Mouse (Mus musculus) spleen, adult 2 months (tissue): ENCODE data around the gene Krt78. TPM values are rescaled to one million over a fixed set of nuclear protein-coding genes. Genes with fewer than 3 reads are reported as not detected.

Source experiments
- DNase-seq, 2 experiments: peaks; one replicate each; pipeline versions ENCODE4 v3.0.0 to v3.0.0-alpha.2; 2012 to 2021; ENCODE audit warnings: low spot score in 2 of 2, low read depth in 1 of 2
- H3K27ac ChIP-seq: fragments of 200-500 bp; 2 replicates; pipeline ENCODE4 v1.5.1; 2012; ENCODE audit warnings: low read length, inconsistent platforms; ENCODE audit not compliant: insufficient read depth
- H3K27me3 ChIP-seq: fragments of 200-500 bp; 2 replicates; pipeline ENCODE4 v1.6.1; 2012; ENCODE audit warnings: mild to moderate bottlenecking, moderate library complexity, low read length, inconsistent platforms; ENCODE audit not compliant: control insufficient read depth, insufficient read depth
- H3K36me3 ChIP-seq: fragments of 200-500 bp; 2 replicates; pipeline ENCODE4 v1.6.1; 2012; ENCODE audit warnings: mild to moderate bottlenecking, low read length, inconsistent platforms; ENCODE audit not compliant: control insufficient read depth, insufficient read depth
- H3K4me1 ChIP-seq: fragments of 200-500 bp; 2 replicates; pipeline ENCODE4 v1.6.1; 2011; ENCODE audit warnings: inconsistent platforms; ENCODE audit not compliant: control insufficient read depth, insufficient read depth, insufficient read length
- H3K4me3 ChIP-seq: fragments of 200-500 bp; 2 replicates; pipeline ENCODE4 v1.5.1; 2011; ENCODE audit warnings: mild to moderate bottlenecking, inconsistent platforms; ENCODE audit not compliant: insufficient read depth, insufficient read length; ENCODE audit errors: extremely low read depth
- CTCF ChIP-seq: fragments of 200-500 bp; IDR thresholded peaks from 2 replicates; pipeline ENCODE4 v1.5.1; 2011; ENCODE audit warnings: mild to moderate bottlenecking, inconsistent platforms; ENCODE audit not compliant: insufficient read depth, insufficient read length, insufficient replicate concordance; ENCODE audit errors: extremely low read depth
- POLR2A ChIP-seq: fragments of 200-500 bp; IDR thresholded peaks from 2 replicates; pipeline ENCODE4 v1.6.1; 2011; ENCODE audit warnings: low read depth, low read length, inconsistent platforms
- WGBS: fragments of 180-500 bp; shearing (Covaris S2); methylation state at CpG from one replicate; pipeline ENCODE4 v1.1.7; 2018; 5-methylcytosine and 5-hydroxymethylcytosine counted together
- polyA plus RNA-seq: library from polyadenylated mRNA; depleted of rRNA; stranded (reverse); fragments of >200 nt; gene quantifications from 2 replicates; pipeline ENCODE4 v1.2.3, GENCODE M21; 2012

Krt78 gene
- polyA plus RNA-seq, 1 experiment, result not detected

- TF ChIP-seq CTCF (no peak), POLR2A (no peak)
- Histone ChIP-seq H3K27ac (no peak within 1 kb of the TSS), H3K4me1 (no peaks in the 10 kb centered on the region), H3K4me3 (no peak within 1 kb of the TSS), H3K27me3 (no peaks in the 10 kb centered on the region), H3K36me3 (no peaks in the 10 kb centered on the region)
- WGBS, result 73% methylated on average over 6 of the region's 6 CpGs
- no peak for DNase-seq
Observed at GRCm38 (mm10) chr15:101940274-101940829, 13.7 kb downstream of the Krt78 start, which contains the start of gene Krt79. TSS of gene Krt79 (minus strand) at chr15:101940324.

DNA sequence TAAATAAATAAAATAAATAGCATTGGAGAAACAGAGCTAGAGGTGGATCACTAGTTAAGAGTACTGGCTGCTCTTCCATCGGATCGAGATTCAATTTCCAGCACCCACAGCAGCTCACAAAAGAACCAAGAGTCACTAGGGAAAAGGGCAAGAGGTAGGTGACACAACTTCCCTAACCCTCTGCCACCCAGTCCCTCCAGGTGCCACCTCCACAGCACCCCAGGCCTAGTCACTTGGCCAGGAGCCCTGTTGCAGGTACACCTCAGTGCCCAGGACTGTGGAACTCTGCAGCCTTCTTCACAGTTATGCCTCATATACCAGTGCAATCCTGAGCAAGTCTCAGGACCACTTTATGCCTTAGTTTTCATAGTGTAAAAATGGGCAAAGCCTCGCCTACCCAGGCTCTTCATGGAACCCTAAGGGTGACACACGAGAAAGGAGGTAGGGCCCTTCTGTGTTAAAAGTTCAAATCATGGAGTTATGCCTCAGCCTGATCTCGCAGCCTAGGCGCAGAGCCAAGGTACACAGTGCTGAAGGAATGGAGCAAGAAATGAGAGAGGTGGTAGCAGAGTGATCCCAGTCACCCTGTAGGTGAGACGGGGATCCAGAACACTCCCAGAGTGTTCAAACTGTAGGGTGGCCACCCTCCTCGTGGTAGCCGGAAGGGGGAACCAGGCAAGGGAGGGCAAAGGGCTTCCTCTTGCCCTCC, 15.3 kb downstream of the Krt78 start:
- WGBS, result 85% methylated on average over 9 of the region's 9 CpGs
- no peaks in the 10 kb centered on the region for H3K36me3 ChIP-seq
- DNase-seq, result no peak
- H3K27me3 ChIP-seq, result no peaks in the 10 kb centered on the region
- H3K27ac ChIP-seq, result no peak overlapping the region
- TF ChIP-seq CTCF (no peak), POLR2A (no peak)
- no peak overlapping the region for H3K4me3 ChIP-seq
- no peaks in the 10 kb centered on the region for H3K4me1 ChIP-seq

DNA sequence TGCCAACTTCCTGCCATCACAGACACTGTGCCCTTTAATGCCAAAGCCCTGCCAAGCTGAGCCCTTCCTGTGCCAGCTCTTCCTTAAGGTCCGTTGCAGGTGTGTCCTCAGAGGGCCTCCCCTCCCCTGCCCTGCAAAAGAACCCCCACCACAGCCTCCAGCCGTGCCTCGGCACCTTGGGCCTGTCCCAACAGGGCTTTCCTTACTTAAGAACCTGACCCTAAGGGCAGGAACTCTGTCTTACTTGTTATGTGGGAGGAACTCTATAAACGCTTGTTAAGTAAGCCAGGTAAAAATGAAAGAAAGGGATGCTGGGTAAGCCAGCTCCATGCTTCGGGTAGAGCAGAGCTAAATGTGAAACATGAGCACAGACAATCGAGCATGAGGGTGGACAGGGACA, 21.1 kb downstream of the Krt78 start:
- Histone ChIP-seq H3K27ac (no peak overlapping the region), H3K36me3 (no peaks in the 10 kb centered on the region), H3K27me3 (peaks cover 1% of the 10 kb centered on the region; the same call in 1 of the 2 replicates), H3K4me3 (no peak overlapping the region), H3K4me1 (no peaks in the 10 kb centered on the region)
- no peak for DNase-seq
- WGBS, result 69% methylated on average over 6 of the region's 6 CpGs
- no peak for TF ChIP-seq POLR2A
- no peak for TF ChIP-seq CTCF

GRCm38 (mm10) chr15:101929666-101930065, 24.4 kb downstream of the Krt78 start:
- H3K4me3 ChIP-seq, result no peak overlapping the region
- H3K4me1 ChIP-seq, result no peaks in the 10 kb centered on the region
- TF ChIP-seq POLR2A (no peak), CTCF (no peak)
- H3K27ac ChIP-seq, result no peak overlapping the region
- no peaks in the 10 kb centered on the region for H3K36me3 ChIP-seq
- H3K27me3 ChIP-seq, result peaks cover 1% of the 10 kb centered on the region; the same call in 1 of the 2 replicates
- no peak for DNase-seq
- 7% methylated on average over 17 of the region's 17 CpGs for WGBS

DNA sequence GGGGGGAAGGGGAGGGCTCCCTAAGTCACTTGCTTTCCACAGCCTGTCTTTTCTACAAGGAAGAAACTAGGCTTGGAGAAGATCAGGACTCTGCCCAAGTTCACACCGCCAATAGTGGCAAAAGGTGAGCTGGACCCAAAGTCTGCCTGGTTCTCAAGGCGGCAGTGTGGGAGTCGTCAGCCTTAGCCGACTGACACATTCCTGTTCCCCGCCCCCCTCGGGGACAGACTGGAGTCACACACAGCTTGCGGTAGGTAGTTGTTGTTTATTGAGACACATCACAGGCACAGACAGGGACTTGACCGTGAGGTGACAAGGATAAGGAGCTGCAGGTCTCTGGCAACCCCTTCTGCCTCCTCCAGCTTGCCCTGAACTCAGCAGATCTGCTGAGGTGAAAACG, 25.0 kb downstream of the Krt78 start:
- H3K4me3 ChIP-seq, result no peak overlapping the region
- H3K4me1 ChIP-seq, result no peaks in the 10 kb centered on the region
- H3K27ac ChIP-seq, result no peak overlapping the region
- H3K27me3 ChIP-seq, result peaks cover 1% of the 10 kb centered on the region; the same call in 1 of the 2 replicates
- no peak for TF ChIP-seq POLR2A
- no peaks in the 10 kb centered on the region for H3K36me3 ChIP-seq
- WGBS, result 23% methylated on average over 9 of the region's 9 CpGs
- no peak for DNase-seq

DNA sequence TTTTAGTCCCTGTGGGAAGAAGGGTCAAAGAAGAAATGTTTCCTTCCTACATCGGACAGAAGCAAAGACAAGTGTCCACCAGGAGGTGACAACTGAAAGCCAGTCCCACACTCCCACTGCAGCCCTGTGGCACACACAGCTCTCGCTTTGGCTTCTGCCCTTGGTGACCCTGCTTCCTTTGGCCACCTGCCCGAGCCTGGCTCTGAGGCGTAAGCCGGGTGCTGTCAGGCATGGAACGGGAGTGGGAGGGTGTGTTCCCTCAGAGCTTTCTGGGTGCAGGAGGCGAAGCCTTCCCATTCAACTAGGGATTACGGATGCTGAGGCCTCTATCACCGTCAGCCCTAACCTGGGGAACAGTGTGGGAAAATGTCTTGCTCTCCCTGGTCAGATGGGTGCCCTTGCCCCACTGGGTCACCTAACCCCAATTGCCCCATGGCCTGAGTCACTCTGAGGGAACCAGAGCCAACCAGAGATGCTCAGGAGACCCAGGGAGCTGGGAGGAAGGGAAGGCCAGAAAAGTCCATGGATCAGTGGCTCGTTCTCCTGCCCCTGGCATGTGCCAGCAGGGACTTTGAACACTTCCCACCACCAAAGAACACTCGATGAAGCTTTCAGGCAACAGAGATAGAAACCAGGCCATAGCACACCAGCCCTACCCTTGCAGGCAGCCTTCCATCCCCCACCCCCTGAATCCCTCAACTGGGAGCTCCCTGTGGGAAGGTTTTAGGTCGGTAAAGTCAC, 26.6 kb downstream of the Krt78 start:
- WGBS, result 81% methylated on average over 12 of the region's 12 CpGs
- TF ChIP-seq CTCF (no peak), POLR2A (no peak)

GRCm38 (mm10) chr15:101925041-101925440, 29.0 kb downstream of the Krt78 start:
- H3K36me3 ChIP-seq, result no peaks in the 10 kb centered on the region
- H3K4me3 ChIP-seq, result no peak overlapping the region
- DNase-seq, result no peak
- WGBS, result 91% methylated on average over 1 of the region's 1 CpGs
- H3K27ac ChIP-seq, result no peak overlapping the region
- H3K4me1 ChIP-seq, result no peaks in the 10 kb centered on the region
- peaks cover 1% of the 10 kb centered on the region; the same call in 1 of the 2 replicates for H3K27me3 ChIP-seq
- no peak for TF ChIP-seq CTCF
- no peak for TF ChIP-seq POLR2A

More for the DNA sequence above, 26.6 kb downstream of the Krt78 start:
- H3K36me3 ChIP-seq, result no peaks in the 10 kb centered on the region
- H3K27me3 ChIP-seq, result peaks cover 1% of the 10 kb centered on the region; the same call in 1 of the 2 replicates
- no peaks in the 10 kb centered on the region for H3K4me1 ChIP-seq
- no peak for DNase-seq
- no peak overlapping the region for H3K27ac ChIP-seq
- H3K4me3 ChIP-seq, result no peak overlapping the region
